Mouse (Mus musculus): ENCODE data around the gene Qpctl.
A peak's percentile ranks its signal among the peaks of the same experiment; 100 is the strongest.

- peak; percentile 18 to 67; a peak in 1 of 4 replicates for TF ChIP-seq POLR2A (IDR thresholded peaks at IDR 0.05; ENCODE audit: control insufficient read depth in 1 of 2, insufficient read depth in 1 of 2, low read depth in 1 of 2, low read length in 2 of 2, poor library complexity in 1 of 2)
- TF ChIP-seq USF1 (IDR thresholded peaks at IDR 0.05; ENCODE audit: low read depth, low read length): no peak
- 0 out of 2 replicates have a peak, but pooled peaks have one; percentile 4 for TF ChIP-seq RCOR1 (IDR thresholded peaks at IDR 0.05; ENCODE audit: low read depth, low read length)
Measured at GRCm38 (mm10) chr7:19093537-19094385, 55.3 kb downstream of the Qpctl start.
